Mouse (Mus musculus) activated CD4-positive, CD25-positive, alpha-beta regulatory T cell, adult 4 months (primary cell): ENCODE results near the gene Fam240b. TPM values are rescaled to one million over a fixed set of nuclear protein-coding genes. Genes with fewer than 3 reads are reported as not detected.
"Not testable (repeated sequence)": the region's sequence is repeated elsewhere in the genome, so short reads cannot be mapped to it uniquely, and the experiment has no call there.

Source experiments
- ATAC-seq: one replicate; pipeline ENCODE4 v1.8.0; 2017
- polyA plus RNA-seq, 2 experiments: library from polyadenylated mRNA; unstranded; fragments of 100-300 nt; shearing (Covaris generic); gene quantifications; one replicate each; pipeline ENCODE4 v1.2.1; 2017

Fam240b gene
- polyA plus RNA-seq, result not detected

DNA sequence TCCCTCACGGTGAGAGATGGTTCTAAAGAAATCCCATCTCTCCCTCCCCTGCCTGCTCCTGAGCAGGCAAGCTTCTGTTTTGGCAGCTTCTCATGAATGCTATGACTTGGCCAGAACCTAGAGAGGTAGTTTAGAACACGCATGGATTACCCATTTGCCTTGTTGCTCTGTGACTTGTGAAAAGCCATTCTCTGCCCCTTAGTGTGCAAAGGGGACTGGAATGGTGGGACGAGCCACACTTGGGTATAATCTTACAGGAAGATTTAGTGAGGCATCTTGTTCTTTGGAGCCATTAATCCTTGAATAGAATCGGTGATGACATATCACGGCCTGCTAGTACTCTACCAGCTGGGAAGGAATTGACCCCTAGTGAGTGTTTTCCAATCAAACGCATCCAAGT is at the start of gene Fam240b:
Gene Fam240b (minus strand): TSS at position 101 of the 400 bp plus-strand sequence.
- no peak for ATAC-seq

DNA sequence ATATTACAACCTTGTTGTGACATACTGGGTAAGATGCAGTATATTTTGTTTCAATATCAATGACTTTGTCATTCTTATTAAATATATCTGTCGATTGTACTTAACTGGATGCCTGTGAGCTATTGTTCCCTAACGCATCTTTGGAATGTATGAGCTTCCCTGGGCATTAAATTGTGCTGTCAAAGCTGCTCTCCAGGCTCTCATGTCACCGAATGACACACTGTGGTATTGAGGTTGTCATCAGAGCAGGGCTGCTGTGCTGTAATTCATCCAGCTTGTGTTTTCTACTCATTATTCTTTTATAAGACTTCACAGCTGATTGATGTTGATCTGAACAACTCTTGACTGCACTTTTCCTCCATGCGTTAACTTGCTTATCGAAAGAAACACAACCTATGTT is 32.5 kb upstream of the Fam240b start:
- ATAC-seq, result no peak

DNA sequence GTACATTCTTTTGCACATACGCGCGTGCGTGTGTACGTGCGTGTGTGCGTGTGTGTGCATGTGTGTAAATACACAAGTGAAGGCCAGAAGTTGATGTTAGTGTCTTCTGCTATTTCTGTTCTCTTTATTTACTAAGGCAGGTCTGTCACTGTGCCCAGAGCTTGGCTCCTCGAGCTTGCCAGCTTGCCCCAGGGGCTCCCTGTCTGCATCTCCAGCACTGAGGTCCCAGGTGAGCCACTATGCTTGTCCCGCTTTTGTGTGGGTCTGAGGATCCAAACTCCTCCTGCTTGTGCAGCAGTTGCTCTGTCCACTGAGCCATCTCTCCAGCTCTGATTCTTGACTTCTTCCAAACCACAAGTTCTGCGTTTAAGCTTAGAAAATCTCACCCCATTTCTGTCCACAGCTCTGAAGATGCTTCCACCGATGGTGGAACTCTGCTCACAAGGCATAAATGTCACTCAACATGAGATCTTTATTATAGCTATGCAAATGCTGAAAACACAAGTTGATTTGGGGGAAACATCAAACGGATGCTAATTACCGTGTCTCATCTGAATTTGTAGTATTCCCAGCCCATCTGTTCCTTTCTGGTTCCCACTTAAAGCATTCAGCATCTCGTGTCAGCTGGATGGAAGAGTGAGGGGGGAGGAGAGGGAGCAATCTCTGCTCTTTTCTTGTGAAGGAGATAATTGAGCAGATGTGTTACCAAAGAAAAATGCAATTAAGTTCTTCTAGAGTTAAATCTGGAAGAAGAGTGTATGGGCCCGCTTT is 29.1 kb upstream of the Fam240b start:
- no peak for ATAC-seq

DNA sequence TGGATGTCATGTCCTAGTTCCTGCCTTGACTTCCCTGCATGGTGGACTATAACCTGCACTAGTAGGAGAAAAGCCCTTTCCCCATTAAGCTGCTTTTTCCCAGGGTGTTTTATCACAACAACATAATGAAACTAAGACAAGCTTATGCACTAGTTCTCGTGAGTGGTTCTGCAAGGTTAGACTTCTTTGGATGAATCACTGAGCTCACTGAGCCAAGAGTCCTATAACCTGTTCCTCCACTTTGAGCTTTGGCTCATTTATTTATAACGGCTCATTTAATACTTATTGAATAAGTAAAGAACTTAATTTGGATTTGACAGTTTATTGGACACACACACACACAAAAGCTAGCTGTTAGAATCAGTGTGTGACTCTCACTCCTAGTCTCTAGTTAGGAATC is 16.7 kb upstream of the Fam240b start:
- ATAC-seq, result no peak

DNA sequence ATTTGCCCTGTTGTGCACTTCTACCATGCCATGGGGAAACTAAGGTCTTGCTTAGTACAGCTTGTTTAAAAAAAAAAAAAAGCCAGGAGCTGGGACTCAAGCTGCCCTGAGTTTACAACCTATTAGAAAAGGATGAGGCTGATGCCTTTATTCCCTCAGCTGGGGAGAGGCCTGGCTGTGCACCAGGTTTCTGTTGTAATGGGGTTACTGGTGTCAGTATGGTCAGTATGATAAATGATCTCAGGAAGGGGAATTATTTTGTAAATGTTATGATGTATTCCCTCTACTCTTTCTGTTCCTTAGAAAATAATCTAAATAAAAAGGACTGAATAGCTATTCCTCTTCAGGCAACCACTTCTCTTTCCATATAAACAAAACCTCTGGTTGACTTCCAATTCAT is 14.0 kb upstream of the Fam240b start:
- ATAC-seq, result no peak

DNA sequence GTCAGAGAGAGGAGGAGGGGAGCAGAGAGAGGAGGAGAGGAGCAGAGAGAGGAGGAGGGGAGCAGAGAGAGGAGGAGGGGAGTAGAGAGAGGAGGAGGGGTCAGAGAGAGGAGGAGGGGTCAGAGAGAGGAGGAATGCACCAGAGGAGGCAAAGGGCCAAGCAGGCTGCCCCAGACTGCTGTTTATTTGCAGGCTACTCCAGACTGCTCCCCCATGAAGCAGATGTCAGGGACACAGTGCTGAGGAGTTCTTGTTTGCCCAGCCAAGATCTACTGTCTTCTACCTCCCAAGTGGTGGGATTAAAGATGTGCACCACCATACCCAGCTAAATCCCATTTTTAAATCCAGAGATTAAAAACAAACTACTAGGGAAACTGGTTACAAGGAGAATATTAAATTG is 9.8 kb upstream of the Fam240b start:
- no peak for ATAC-seq

DNA sequence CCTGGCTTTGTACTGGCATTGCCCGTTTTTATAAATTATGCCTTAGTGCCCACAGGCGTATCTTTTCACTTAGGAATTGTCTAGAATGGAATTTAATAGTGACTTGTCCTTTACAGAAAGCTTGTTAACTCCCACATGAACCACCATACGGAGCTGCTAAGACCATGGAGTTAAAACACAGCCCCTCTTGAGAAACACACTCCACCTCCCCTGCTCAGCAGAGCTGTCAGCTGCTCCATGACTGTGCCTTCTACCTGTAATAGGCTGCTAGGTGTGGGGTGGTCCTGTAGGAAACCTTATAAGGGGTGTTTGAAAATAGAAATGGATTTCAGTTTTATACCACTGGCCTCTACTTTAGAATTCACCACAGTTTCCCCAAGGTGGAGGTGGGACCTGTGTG is 5.2 kb upstream of the Fam240b start:
- no peak for ATAC-seq

DNA sequence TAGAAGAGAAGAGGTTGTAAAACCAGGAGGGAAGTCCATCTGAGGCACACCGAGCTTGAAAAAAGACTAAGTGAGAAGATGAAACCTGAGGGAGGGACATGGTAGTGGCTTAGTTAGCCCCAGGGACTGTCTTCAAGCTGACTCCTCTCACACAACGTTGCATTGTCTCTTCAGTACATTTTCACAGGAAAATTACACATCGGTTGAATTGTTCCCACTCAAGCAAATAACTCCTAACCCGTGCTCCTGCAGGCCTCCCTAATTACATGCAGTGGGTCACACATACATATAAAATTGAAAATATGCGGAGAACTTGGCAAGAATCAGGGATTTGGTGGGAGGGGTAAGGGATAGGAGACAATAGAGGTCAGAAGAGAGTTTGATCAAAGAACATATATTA is 4.0 kb downstream of the Fam240b start:
- no peak for ATAC-seq

DNA sequence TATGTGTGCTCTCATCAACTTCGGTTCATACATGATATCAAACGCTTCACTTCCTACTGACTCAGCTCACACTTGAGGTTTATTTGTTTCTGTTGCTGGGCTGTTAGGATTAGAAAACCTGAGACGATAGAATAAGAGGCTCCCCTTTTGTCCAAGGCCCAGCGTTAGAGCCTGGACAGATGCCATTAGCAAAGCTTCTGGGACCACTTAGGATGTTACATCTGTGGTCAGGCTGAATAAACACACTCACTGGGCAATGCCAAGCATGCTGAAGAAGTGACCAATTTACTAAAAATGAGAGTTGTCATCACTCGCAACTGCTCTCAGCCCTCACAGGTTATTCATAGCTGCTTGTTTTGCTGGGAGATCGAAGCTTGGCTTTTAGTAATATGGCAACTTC is 7.7 kb downstream of the Fam240b start:
- ATAC-seq, result no peak

DNA sequence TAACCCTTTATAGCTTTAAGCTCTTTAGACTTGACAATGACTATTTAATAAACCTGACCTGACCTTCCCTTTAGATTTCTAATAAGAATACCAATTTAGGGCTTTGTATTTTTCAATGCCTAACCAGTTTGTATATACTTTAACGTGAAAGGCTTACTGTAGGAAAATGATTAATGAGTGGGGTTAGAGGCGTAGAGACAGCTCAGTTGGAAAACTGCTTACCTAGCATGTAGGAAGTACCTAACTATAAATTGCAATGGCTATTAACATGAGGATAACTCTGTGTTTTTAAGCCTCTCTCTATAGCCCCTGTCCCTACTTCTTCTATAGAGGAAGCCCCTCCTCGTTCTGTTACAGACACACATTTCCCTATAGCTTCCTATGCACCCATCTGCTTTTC is 17.6 kb downstream of the Fam240b start:
- no peak for ATAC-seq

DNA sequence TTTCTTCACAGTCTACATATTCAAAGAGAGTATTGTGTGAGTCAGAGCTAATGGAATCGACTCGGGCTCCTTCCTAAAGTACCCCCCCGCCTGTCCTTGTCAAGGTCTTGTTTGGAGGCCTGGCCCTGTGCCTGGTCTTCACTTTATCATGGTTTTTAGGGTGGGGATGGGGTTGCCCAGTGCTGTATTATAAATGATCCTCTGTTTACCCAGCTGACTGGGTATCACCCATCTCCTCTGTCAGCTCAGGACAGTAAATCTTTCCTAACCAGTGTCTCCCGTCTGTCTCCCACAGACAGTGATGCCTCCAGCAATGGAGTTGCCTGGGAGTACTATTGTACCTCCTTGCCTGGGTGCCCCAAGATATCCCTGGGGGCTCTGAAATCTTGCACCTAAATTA is 19.6 kb downstream of the Fam240b start:
- no peak for ATAC-seq

DNA sequence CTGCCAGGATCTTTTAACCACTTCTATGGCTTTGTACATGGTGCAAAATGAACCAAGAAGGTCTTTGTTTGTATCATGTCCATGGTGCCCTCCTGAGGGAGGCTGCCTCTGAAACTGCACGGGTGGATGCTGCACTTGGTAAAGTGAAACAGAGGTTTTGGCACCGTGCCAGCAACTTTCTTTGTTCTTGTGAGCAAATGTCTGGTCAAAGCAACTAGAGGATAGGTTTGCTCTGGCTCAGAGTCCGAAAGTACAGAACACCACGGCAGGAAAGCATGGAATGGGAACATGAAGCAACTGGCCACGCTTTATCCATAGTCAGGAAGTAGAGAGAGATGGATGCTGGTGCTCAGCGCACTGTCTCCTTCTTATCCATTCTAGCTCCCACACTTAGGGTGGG is 29.7 kb downstream of the Fam240b start:
- no peak for ATAC-seq

DNA sequence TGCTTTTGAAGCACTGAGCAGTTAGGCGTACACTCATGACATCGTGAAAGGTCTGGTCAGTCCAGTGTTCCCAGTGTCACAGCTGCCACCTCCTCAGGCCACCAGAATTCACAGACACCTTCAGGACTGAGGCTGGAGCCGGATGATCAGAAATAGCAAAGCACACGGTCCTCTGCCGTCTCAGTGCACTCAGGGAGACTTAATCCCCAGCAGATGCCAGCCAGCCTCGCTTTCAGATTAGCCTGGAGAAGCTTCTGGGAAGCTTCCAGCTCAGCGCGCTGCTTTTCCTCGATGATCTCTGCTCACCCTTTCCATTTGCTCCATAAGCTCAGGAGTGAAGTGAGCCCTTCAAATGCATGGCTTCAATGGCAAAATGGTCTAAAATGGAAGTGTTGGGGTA is 32.4 kb downstream of the Fam240b start:
- no peak for ATAC-seq

DNA sequence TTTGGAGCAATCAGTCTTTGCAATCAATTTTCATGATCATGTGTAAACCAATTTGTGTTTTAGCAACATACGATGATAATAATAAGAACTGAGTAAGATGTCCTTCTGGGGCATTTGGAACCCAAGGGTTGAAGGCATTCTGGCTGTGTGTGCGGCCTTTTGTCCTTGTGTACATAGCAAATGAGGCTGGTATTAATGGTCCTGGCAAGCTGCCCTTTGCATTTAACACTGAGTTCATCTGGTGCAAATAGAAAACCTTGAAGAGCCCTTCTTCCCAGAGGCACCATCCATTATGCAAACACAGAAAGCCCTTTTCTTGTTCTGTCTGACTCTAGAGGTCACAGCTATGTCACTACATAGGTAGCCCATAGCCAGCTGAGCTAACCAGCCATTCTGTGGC is 35.0 kb downstream of the Fam240b start:
- no peak for ATAC-seq

DNA sequence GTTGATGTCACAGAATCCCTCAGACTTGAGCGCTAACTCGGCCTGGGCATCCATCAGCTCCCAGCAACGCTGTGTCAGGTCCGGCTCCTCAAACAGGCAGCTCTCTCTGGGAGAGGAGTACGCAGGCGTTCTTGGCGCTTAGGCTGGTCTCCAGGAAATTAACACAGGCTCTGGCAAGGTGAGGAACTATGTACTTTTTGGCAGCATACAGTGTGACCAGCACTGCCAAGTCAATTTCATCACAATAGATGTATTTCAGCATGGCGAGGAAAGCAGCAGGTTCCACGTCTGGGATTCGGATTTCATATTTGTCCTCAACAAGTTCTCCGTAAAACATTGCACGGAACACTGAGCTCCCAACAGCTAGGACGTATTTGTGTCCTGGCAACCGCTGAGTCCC is 39.4 kb downstream of the Fam240b start:
- ATAC-seq, result no peak

DNA sequence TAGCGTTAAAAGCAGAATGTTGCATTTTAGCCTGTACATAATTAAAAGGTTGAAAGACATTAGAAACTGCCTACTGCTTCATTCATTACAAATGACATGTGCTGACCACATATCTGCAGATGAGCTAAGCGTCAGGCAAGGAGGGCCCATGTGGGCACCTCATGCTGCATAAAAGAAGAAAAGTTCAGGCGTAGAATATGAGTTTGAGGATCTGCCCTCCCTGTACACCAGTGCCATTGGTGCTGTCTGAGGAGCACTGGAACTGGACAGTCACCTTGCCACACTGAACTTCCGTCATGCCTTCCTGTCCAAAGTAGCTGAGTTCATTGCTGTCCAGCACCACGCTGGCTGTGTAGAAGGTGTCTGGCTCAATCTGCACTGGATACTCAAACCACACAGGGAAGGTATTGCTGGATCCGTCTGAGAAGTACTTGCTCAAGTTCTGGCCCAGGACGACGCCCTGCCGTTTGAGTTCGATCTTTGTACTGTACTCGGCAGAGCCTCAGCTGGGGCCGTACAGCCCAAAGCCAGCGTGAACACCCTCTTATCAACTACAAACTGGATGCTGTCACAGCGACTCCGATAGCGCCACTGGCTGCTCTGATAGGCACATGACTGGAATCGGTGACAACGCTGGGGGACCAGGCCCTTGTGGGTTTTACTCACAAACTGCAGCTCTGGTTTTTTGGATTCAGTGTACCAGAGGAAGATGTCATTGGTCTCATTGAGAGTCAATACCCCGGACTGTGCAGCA is 40.2 kb downstream of the Fam240b start:
- not testable (repeated sequence) for ATAC-seq

DNA sequence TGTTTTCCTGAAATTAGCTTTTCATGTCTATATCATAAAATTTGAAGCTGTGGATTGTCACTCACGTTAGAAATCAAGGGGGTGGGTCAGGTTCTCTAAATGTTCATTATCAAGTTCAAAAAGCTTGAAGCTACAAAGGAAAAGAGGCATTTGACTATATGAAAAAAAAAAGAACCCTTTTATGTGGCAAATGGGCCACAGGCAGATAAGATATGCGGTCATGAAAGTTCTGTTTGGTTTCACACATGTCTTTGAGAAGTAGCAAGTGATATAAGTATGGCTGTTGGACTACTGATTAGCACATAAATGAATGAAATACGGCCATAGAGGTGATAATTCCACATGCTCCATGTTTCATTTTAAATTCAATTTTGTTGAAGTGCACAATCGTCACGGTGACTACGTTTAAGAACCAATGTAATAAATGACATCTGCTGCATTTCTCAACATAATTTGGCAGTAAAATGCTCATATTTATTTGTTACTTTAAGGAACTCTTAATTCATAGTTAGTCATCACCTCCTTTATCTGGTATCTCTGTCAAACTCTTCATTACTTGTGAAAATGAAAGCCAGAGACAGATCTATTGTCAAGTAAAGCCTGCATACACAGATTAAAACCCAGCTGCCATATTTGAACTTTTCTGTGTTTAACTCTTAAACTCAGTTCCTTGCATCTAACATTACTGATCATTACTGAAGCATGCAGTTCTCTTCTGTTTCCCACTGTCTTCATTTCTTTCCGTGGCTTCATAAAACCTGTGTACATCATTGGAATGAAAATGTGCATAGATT is 47.4 kb downstream of the Fam240b start:
- ATAC-seq, result no peak

DNA sequence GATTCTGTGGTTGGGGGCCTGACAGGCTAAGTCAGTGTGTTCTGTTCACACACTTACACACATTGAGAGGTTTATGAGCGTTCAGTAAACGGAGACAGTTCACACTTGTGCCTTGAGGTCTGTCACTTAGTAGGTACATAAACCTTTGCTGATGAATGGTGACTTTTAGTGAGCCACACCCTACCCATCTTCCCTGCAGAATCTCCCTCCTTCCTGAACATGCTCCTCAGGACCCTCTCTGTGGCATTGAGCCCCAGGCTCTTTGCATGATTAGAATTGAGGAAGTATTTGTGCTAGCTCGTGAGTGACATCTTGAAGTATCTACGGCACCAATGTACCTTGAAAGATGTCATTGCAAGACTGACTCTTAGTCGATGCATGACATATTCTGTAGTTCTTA is 48.9 kb downstream of the Fam240b start:
- ATAC-seq, result no peak

DNA sequence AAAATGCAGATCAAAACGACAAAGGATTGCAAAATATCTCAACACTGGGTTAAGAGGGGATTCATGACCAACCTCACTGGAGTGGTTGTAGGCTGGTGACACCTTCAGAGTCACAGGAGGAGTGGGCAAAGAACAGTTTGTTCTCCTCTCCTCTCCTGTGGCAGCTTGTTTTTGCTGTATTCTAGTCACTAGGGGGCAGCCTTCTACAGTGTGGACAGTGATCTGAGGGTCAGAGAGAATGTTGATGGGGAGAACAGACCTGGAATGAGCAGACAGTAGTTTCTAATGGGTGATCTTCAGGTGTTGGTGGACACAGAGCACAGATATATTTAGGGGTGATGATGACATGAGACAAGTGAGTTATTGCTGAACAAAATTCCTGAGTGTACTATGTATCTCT is 49.6 kb downstream of the Fam240b start:
- ATAC-seq, result no peak

DNA sequence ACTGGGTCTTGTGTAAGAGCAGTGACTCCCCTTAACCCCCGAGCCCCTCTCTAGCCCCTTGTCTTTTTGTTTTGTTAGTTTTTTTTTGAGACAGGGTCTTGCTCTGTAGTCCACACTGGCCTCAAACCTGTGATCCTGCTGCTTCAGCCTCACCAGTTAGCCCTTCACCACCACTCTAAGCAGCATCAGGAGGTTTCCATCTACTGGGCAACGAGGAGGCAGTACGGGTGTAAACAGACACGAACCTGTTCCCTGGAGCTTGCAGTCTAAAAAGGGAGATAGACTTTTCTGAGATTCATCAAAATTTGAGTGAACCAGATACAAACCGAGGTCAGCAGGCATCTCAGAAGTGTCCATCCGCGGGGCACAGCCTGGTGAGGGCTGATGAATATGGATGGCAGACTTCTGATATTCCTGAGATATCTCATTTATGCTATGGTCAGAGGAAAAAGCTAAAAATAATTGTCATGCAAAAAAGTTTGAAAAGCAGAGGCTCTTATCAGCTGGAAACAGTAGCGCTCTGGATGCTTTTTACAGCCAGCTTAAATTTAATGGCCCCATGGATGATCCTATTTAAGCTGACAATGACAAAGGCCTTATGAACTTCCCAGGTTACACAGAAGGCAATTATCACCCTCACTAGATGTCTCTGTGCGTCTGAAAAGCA is 52.2 kb downstream of the Fam240b start:
- ATAC-seq, result no peak

DNA sequence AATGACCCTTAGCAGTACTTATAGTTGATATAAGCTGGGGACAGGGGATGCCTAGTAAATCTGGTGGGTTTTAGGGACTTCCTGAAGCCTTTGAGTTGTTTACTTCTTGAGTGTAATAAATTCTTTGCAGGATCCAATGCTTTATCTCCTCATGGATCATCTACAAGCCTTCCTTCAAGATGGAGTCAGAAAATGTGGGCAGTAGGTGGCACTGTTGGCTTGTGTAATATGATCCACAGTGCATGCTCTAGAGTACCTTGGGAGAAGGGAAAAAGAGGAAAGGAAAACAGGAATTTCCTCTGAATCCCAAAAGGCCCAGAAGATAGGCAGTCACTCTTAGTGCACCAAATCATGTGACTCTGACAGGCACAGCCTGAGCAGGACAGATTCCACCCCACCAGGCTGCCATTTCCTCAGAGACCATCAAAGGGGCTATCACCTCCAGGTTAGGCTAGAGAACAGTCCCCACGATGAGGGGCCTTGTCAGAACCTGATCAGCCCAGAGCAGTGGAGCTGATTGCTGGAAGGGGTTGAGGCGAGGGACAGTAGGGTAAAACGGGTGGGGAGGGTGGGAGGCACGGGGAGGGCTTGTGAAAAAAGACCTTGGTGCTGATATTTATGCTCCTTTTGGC is 54.2 kb downstream of the Fam240b start:
- no peak for ATAC-seq

DNA sequence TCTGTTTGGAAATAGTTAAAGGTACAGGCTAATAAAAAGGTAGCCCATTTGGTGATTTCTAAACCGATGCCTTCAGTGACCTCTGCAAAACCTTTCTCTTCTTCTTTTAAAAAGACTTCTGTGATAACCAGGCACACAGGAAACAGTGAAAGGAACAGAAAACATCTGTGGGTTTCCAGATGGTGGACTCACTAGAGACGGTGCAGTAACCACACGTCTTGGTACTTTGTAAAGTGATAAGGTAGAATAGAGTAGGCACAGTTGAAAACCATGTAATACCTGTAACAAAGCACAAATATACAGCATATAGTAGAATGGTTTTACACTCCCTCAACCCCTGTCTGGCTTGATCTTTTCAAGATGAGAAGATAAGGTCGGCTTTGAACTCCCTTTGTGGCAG is 57.0 kb downstream of the Fam240b start:
- ATAC-seq, result no peak

DNA sequence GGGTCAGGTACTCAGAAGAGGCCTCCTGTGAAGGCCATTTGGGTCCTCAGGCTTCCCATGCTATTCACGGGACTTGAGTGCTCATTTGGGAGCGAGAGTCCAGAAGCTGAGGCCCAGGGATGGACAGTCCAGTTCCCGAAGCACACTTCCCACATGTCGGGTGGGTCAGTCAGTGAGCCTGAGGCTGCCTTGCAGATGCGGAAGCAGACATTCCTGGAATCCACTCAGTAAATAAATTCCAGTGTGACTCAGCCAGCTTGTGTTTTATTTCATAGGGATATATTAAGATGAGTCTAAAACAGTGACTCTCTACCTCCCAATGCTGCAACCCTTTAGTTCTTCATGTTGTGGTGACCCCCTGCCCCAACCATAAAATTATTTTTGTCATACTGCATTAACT is 58.1 kb downstream of the Fam240b start:
- no peak for ATAC-seq
